7 mouse cellular contexts compared by ENCODE assay signal in the genomic region with DNA sequence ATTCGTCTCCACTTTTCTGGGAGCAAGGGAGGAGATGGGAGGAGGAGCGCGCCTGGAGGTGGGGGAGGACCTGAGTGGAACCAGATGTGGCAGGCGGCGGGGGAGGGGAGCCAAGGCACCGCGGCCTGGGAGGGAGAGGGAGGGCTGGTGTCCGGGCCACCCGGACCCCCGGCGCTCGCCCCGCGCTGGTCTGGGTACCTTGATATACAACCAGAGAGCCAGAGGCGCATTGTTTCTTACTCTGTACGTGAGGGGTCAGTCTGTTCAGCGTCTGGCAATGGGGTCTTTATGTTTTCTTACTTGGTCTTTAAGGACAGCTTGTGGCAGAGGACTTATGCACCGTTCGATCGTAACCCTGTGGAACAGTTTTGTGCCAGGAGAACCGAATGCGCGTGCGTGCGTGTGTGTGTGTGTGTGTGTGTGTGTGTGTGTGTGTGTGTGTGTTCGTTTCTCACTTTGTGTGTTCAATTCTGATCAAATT. TPM values are rescaled to one million over a fixed set of nuclear protein-coding genes. Genes with fewer than 3 reads are reported as not detected.
DNase-seq lines count a peak whose midpoint lies in the region; ATAC-seq lines count a peak whose summit lies in the region.

No protein-coding gene starts in this region.

- H3K9ac ChIP-seq in heart, embryonic 11.5 days (ENCODE audit: low read depth, low read length): peak overlapping the region; percentile 75

- DNase-seq in R1 (ENCODE audit: low read depth, low spot score): peak; percentile 59
- DNase-seq in embryo, embryonic 9.5 days (ENCODE audit: extremely low spot score): peak; percentile 88
- DNase-seq in kidney, postnatal 14 days: peak; percentile 72
- peak; percentile 81 for DNase-seq in midbrain, embryonic 10.5 days (ENCODE audit: low spot score)
- peak; percentile 73 for DNase-seq in yolk sac, embryonic 10.5 days (ENCODE audit: low spot score)
- no peak for DNase-seq in left cerebral cortex, adult 8-10 months (ENCODE audit: low spot score in 2 of 2)

- H3K9me3 ChIP-seq in heart, embryonic 11.5 days (replicated peaks; ENCODE audit: control insufficient read depth, low read length): no peaks in the 10 kb centered on the region
- H3K9me3 ChIP-seq in midbrain, embryonic 10.5 days (replicated peaks): no peaks in the 10 kb centered on the region

- H3K4me3 ChIP-seq in heart, embryonic 11.5 days (ENCODE audit: low read depth, low read length): peak overlapping the region; percentile 66
- H3K4me3 ChIP-seq in midbrain, embryonic 10.5 days: peak overlapping the region; percentile 82

- peaks cover 26% of the 10 kb centered on the region for H3K4me1 ChIP-seq in heart, embryonic 11.5 days (ENCODE audit: control insufficient read depth, insufficient read depth, low read length)
- H3K4me1 ChIP-seq in midbrain, embryonic 10.5 days: peaks cover 64% of the 10 kb centered on the region

- peak overlapping the region; percentile 95 for H3K4me2 ChIP-seq in heart, embryonic 11.5 days

- H3K36me3 ChIP-seq in heart, embryonic 11.5 days (ENCODE audit: control insufficient read depth, insufficient read depth, low read length): no peaks in the 10 kb centered on the region
- H3K36me3 ChIP-seq in midbrain, embryonic 10.5 days: peaks cover 28% of the 10 kb centered on the region

- under 1% methylated on average over 26 of the region's 26 CpGs for WGBS in heart, embryonic 11.5 days (ENCODE audit: insufficient replicate concordance)
- whole genome bisulfite sequencing in midbrain, embryonic 10.5 days: under 1% methylated on average over 26 of the region's 26 CpGs

- no peak for ATAC-seq in heart, embryonic 11.5 days (replicated peaks; ENCODE audit: insufficient number of reproducible peaks, low FRiP score, low TSS enrichment)

- H3K27me3 ChIP-seq in heart, embryonic 11.5 days (ENCODE audit: control insufficient read depth, insufficient read depth, low read length): 0 out of 2 replicates have a peak, but pooled peaks cover 2% of the 10 kb centered on the region
- H3K27me3 ChIP-seq in midbrain, embryonic 10.5 days (ENCODE audit: low read depth, poor library complexity, severe bottlenecking): no peaks in the 10 kb centered on the region

- peak overlapping the region; percentile 41; the same call in 1 of the 2 replicates for H3K27ac ChIP-seq in heart, embryonic 11.5 days (ENCODE audit: low read depth, low read length)
- peak overlapping the region; percentile 96 for H3K27ac ChIP-seq in midbrain, embryonic 10.5 days (replicated peaks)

RNA-seq across cellular contexts. Expression of a gene that starts 0.7 kb away (rescaled TPM):
- polyA plus RNA-seq in heart, embryonic 11.5 days (2014; fragmentation: Nextera tagmentation; extraction: Ambion mirVana): 5.1 and 6.7 TPM in 2 replicates
- 16.5 and 16.9 TPM in 2 replicates for polyA plus RNA-seq in midbrain, embryonic 10.5 days (2016; fragmentation: Nextera tagmentation; extraction: Ambion mirVana)
- 10 to 100 TPM in 1 of 4 experiments, 1 to 10 TPM in 3; 8.1 to 13.8 (median 9.4) TPM for total RNA-seq in left cerebral cortex, adult 8-10 months (2022)

Comparison
In these comparisons a context has a peak if more than half of its experiments do, and no peak if none do; other contexts are left out.
1. DNase-seq: peak in R1 (single experiment), embryo, embryonic 9.5 days (single experiment), kidney, postnatal 14 days (single experiment), midbrain, embryonic 10.5 days (single experiment) and yolk sac, embryonic 10.5 days (single experiment); none in left cerebral cortex, adult 8-10 months (0 of 2).